Mouse (Mus musculus): ENCODE data around the gene Vill.

The Vill gene

DNA sequence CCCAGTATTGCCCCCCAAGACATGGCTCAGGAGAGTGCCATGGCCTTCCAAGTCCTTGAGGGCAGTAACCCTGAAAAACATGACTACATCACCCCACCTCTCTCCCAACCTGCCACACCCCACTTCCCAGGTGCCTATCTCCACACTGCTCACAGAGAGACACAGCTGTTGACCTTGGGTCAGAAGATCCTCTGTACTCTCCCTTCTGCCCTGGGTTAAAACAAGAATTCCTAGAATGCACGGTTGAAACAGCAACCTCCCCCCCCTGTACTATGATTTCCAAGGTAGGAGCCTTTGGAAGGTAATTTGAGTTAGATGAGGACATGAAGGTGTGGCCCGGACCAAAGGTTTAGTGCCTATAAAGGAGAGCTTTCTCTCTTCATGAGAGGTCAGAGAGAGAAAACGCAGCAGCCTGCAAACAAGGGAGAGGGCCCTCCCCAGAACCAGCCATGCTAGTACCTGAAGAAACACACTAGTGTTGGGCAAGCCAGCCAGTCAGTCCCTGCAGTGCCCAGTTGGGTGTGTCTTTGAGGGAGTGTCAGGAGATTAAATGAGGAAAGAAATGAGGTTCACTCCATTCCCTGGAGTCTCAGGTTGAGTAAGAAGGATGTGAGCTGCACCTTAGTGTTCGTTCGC lies 27.6 kb downstream of the Vill start:
- no peak for DNase-seq (ENCODE audit: low read depth, low spot score)

DNA sequence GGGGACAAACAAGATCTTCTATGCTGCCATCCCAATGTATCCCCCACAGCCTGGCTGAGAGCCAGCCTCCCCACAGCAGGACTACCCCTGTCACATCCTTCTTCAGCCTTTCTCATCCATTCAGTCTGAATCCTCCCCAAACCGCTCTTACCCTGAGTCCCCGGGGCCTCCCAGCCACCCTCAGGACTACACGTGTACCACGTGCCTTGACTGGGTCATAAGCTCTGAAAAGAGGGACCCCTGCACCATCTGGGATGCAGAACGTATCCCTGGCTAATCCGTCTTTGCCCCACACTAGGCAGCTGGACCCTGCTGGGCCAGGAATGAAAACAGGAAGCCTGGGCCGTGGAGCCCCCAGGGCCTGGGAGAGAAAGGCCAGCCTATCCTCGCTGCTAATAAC lies 29.5 kb downstream of the Vill start:
- DNase-seq (ENCODE audit: low read depth, low spot score): no peak

DNA sequence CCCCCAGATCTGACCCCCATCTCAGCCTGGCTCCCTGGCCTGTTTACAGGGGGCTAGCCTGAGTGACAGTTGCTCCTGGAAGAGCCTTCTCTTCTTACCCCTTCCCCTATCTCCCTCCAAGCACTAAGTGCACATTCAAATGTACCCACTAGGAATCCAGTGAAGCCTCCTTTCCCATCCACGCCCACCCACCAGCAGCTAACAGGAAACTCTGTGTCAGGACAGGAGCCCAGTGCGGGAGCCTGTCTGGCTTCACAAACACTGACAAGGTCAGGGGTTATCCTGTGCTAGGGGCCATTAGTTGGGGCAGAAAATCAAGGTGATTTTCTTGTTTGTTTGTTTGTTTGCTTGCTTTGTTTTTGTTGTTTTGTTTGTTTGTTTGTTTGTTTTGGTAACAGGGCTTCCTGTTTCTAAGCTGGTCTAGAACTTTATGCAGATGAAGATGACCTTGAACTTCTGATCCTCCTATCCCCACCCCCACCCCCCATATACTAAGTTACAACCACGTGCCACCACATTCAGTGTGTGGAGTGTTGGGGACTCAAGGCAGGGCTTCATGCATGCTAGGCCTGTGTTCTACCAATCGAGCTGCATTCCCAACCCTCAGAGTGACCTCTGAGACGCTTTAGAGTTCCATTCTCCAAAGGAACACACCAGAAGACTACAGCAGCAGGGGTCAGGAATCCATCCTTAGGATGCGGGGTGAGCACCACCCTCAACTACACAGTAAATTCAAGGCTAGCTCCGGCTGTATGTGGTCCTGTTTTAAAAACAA lies 30.3 kb downstream of the Vill start:
- DNase-seq (ENCODE audit: low read depth, low spot score): no peak

DNA sequence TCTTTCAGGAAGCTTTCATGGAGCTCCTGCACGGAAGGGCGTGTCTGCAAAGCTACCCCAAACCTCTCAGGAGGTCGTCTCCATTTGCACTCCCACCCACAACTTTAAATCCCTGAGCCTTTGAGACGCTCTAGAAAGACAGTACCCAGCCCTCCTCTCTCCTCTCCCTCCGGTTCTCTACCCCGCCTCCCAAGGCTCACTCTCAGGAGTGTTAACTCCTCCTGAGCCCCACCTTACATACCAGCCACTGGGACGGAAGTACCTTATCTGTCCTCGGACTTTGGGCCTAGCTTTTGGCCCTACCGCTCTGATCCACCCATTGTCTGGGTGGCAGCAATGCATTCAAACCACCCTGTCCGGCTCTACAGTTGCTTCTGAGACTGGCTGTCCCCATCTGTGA lies 31.4 kb downstream of the Vill start:
- DNase-seq (ENCODE audit: low read depth, low spot score): no peak

DNA sequence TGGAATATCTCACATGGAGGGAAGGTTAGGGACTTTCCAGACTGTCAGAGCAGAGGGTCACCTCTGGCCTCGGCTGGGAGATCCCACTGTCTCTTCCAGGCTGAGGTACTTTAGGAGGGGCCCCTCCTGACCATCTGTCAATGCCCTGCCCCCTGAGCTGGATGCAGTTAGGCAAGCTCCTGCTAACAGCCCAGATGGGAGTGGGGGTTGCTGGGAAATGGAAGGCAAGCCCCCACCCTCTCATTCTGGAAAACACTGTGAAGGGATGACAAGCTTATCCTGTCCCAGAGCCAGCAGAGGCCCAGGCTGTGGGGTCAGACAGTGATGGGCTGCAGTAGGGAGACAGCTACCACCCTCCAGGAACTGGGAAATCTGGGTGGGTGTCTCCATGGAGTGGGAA lies 33.9 kb downstream of the Vill start:
- no peak for DNase-seq (ENCODE audit: low read depth, low spot score)

DNA sequence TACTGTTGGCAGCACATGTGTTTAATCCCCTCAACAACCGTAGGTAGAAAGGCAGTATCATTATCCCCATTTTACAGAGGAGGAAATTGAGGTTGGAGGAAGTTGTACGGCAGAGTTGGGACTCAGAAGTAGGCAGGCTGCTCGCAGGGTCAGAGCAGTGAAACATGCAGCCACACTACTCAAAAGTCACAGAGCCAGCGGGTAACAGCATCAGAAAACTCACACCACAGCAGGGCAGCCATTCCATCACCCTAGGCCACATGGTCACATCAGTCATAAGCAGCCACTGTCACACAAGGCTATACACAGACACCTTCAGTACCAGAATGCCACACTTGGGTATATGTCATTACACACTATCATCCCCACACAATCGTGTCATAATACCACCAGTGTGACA lies 34.7 kb downstream of the Vill start:
- no peak for DNase-seq (ENCODE audit: low read depth, low spot score)

DNA sequence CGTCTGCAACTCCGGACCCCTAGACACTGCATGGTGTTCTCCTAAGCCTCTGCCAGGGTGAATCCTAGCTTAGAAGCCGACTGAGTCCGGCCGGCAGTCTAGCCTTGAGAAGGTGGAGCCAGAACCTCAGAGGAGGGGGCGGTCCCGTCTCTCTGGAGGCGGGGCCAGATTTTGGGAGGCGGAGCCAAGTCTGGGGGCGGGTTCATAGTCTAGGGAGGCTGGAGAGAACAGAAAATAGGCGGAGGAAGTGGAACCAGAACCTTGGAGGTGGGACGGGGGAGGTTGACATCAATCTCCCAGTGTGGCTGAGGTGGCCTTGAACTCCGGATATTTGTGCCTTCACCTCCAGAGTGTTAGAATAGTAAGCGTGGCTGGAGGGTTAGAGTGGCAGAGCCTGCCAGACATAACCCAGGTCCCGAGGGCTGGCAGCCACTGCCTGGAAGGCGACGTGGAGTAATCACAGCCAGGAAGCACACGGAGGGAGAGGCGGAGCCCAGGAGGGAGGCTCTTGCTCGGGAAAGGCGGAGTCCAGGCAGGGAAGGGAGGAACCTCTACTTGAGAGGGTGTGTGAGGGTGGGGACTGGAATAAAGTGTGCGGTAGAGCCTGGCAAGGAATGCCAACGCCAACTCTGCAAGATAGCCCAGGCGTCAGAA lies 35.7 kb downstream of the Vill start:
- peak; percentile 45 for DNase-seq (ENCODE audit: low read depth, low spot score)

DNA sequence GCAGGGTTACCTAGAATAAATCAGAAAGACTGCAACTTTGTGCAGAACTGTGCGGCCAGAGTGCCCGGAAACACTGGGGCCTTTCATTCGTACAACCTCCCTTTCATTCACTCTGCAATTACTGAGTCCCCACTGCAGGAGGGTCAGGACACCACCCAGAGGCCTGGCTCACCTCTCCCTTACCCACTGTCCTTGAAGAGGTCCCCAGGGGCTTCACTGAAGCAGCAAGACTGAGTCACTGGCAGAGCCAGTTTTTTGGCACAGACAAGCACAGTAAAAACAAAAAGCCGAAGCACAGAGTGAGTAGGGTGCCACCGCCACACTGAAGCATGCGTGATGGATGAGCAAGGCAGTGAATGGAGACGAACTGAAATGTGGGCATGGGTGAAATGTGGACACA lies 36.9 kb downstream of the Vill start:
- no peak for DNase-seq (ENCODE audit: low read depth, low spot score)

DNA sequence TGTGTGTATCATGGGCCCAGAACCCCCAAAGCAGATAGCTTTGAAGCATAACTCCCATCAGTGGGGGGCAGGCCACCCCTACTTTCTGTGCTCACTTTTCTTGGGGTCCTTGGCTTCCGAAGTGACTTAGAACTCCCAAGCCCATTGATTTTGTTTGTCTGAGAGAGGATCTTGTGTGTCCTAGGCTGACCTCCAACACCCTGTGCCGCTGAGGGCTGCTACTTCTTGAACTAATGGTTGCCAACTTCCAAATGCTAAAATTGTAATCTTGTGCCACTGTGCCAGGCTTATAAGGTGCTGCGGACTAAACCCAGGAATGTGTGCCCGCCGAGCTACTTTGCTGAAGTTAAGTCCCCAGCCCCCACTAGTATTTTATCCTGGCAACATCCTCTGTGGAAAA lies 37.9 kb downstream of the Vill start:
- no peak for DNase-seq (ENCODE audit: low read depth, low spot score)

DNA sequence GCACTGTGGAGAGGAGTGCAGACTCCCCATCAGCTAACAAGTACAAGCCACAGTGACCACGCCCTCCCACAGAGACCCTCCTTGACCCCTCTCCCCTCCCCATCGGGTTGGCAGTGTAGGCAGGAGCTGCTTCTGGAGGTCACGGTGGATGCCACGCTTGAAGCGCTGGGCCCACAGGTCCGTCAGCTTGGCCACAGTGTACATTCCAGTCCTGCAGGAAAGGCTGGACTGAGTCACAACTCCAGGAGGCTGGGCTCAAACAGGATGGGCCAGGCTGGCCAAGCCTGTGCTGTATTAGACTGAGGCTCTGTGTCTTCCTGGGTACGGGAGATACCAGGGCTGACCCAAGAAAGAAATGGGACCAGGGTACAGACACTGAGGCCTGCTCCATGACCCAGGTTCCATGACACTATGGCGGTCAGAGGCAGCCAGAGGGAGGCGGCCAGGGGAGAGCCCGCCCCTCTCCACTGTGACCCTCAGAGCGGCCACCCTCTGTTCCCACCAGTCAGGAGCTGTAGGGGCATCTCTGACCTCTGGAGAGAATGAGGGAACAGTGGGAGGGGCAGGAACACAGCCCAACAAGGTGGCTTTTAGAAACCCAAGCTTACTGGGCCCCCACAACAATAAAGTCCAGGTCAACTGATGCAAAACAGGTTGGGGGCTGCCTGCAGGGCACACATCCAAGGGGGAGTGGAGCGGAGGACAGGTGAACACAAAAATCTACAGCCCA lies 39.2 kb downstream of the Vill start:
- DNase-seq (ENCODE audit: low read depth, low spot score): no peak

DNA sequence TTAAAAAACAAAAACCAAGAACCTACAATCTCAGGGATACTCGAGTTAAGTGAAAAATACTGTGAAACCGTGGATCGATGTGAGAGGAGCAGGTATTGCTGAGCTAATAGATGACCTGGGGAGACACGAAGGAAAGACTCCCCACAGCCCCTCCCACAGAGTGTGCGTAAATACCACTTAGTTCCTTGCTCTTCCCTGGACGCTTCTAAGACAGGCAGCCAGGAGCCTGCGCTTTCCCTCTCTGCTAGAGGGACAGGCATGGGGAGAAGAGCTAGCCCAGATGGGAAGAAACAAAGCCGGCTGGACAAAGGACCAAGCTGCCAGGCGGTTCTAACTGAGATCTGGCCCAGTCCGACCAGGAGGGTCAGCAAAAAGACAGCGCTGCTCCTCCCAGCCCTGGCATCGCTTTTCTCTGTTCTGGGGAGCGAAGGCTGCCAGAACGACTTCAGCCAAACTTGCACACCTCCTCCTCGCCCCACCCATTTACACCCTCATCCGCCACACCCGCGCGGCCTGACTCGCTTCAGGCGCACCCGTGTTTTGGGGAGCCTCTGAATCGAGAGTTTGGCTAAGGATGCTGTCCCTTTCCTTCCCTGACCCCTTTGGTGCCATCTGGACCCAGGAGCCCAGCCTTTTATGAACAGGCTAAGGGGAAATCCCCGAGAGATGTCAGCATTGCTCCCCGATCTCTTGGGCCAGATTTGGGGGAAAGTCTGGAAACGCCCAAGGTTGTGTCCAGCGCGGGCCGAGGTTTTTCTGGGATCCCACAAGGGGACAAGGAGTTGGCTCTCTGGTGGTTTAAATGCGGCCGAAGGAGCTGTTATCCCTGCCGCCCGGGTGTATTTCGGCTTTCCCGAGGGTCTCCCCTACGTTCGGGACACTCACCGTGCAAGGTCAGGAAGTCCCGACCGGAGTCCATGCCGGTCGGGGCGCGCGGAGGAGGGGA lies 40.2 kb downstream of the Vill start:
- DNase-seq (ENCODE audit: low read depth, low spot score): no peak

DNA sequence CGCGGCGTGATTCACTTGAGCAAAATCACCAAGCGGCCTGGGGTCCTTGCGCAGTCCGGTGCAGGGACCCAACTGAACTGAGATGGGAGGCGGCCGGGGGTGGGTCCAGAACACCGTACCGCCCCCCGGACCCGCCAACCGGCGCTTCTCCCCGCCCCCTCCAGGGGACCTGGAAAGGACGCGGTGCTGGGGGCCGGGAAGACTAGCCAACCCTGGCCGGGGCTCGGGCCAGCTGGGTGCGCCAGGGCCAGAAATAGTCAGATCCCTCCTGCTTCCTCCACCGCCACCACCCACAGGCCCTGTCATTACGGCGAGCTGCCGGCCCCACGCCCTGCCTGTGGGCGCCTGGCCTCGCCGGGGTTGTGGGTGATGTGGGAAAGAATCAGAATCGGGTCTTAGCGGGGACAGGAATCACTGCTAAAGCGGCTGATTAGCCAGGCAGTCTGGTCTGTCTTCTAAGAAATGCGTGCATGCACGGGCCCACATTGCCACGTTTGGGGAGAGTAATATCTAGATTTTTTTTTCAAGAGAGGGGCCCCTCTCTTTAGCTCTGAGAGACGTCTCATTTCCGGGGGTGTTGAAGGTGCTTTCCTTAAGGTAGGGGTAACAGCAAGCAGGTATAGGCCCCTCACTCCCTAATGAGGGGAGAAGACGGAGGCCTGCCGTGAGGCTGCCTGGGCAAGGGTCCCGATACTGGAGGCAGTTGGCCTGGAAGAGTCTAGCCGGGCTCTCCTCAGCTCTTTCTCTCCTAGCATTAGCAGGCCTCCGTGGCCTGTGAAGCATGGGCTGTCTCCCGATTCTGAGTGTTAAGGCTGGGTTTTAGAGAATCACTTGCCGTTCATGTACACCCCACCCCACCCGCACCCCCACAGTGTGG lies 41.1 kb downstream of the Vill start, which contains the start of gene Plcd1:
TSS of gene Plcd1 (minus strand) at position 84 of the 877 bp plus-strand sequence.
- DNase-seq (ENCODE audit: low read depth, low spot score): no peak

DNA sequence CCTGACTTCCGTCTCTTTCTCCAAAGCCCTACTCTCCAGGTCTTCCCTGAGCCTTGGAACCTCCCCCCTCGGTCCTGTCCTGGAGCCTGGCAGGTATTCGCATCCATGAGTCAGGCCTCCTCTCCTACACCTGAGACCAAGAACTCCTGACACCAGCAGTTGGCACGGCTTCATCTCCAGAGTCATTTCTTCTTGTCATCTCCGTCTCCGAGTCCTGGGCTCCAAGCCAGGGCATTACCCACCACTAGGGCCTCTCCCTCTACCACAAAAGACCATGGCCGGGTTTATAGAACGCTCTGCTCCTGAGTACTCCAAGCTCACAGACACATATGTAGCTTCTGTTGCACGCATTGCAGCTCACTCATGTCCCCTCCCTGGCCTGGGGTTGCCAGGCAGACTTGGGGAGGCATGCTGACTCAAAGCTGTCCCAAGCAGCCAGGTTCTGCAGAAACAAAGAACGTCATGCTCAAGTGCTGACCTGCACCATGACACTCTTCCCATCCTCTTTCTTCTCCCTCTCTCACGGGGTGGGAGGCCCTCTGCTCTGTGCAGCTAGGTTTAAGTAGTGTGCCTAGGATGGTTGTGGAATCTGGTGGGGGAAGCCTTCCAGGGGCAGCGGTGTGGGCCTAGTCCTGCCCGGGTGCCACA lies 42.0 kb downstream of the Vill start:
- no peak for DNase-seq (ENCODE audit: low read depth, low spot score)

DNA sequence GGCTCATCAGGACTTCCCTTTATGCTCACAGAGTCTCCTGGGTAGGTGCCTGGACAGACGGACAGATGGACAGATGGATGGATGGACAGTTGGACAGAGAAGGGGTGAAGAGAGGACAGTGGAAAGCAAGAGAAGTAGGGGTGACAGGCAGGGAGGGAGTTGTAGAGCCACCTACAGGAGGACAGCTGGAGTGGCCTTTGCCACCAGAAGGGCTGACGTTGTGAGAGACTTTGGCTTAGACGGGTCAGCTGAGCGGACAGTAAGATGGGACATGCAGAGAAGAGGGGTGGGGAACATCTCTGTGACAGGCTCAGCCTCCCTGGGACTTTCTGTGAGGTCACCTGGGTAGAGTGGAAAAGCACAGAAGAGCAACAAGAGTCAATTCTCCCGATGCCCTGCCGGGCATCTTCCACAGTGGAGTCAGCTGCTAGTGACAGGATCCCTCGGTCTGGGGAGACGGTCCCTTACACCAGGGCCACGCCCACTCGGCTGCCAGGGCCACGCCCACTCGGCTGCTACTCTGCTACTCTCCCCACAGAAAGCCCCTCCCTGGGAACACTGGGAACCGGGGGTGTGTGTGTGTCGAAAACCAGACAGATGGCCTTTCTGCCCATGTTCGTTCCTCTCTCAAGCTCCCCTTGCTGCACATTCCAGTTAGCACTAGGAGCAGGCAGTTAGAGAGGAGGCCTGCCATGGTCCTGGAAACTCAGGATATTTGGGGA lies 47.8 kb downstream of the Vill start:
- DNase-seq (ENCODE audit: low read depth, low spot score): no peak

DNA sequence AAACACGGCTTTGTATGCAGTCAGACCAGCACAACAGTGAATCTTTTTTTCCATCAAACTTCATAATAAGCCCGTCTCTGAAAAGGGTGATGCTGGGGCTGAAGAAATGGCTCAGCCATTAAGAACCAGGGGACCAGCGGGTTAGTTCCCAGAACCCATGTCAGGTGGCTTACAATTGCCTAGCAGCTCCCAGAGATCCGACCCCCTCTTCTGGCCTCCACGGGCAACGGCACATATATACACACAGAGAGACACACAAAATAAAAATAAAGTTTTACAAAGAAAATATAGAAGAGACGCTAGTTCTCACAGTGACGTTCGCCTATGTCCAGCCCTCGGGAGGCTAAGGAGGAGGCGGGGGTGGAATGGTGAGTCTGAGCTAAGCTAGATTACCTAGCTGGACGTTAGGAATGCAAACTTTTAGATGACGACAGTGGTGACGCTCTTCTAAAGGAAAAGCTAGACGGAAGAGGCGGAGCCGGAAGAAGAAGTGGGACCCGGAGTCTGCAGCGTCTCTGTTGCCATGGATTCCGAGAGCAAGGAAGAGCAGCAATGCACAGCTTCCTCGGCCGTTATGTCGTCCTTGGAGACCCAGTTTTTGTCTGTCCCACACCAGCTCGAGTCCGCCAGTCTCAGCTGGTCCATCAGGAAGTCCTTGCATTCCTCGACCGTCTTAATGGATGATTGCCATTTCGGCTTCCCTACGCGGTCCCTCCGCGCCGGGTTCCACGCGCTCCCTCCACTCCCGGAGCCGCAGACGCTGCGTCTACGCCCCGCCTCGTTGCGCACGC lies 49.6 kb downstream of the Vill start, which contains the start of gene Dlec1:
TSS of gene Dlec1 (plus strand) at position 487 of the 791 bp plus-strand sequence.
- peak; percentile 45 for DNase-seq (ENCODE audit: low read depth, low spot score)

DNA sequence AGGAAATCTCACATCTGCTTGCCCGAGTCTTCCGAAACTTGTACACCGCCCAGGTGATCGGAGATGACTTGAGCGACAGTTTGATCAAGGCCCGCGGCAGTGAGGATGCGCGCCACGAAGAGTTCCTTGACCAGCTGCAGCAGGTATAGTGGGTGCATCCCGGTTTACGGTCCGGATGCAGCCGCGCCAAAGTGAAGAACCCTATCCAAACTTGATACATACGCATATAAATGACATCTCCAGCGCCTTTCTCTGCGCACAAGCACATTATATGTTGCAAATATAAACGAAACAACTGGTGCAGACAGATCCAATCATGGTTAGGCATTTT lies 50.2 kb downstream of the Vill start:
- DNase-seq (ENCODE audit: low read depth, low spot score): no peak

DNA sequence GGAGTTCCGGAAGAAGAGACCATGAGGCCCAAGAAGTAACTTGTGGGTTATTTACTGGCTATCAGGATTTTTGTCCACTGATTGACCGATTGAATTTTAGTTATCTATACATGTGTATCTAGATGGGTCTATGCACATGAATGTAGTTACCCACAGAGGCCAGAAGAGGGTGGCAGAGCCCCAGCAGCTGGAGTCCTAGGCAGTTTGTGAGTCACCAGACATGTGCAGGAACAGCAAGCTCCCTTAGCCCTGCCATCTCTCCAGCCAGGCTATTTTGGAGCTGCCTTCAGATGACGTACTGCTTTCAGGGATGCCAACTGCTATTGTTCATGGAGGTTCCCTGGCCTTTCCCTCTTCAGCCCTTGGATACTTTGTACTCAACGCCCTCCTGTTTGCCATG lies 55.0 kb downstream of the Vill start:
- peak; percentile 52 for DNase-seq (ENCODE audit: low read depth, low spot score)

DNA sequence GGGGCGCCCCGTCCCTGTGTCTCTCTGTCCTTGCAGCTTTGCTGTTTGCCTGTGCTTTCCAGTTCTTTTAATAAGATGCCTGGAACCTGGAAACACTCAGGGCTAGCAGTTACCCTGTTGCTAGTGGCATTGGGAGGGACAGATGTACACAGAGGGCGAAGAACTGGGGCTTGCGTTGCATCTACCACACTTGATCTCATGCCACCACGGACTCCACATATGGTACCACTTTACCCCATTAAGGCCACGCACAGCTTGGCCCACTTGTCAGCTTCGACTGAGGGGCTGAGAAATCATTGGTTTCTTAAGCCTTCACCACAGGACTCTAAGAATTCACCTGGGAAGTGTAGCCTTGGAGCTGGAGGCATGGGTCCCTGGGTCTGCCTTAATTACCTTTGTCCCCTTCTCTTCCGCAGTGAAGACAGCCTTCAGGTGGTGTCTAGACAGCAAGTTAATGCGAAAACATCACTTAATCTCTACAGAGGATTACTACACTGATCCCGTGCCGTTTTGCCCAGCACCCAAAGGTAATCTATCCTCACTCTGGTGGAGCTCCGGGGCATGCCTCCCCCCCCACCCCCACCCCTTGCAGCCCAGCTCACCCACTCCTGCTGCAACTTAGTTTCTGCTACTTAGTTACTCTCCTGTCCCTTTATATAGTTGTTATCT lies 57.2 kb downstream of the Vill start:
- DNase-seq (ENCODE audit: low read depth, low spot score): no peak

Measured in A20 (cell line).